Mouse (Mus musculus) left cerebral cortex, adult 8-10 months (tissue): ENCODE measurements around the gene Ptpre. TPM values are rescaled to one million over a fixed set of nuclear protein-coding genes. Genes with fewer than 3 reads are reported as not detected.
"Not testable (repeated sequence)": the region's sequence is repeated elsewhere in the genome, so short reads cannot be mapped to it uniquely, and the experiment has no call there.

Experiments used
- DNase-seq, 2 experiments: peaks; one replicate each; pipeline ENCODE4 v3.0.0; 2022; ENCODE audit warnings: low spot score in 2 of 2
- total RNA-seq, 4 experiments: library from RNA; stranded (reverse); gene quantifications; 2 replicates each; pipeline ENCODE4 v1.2.4; 2022

Ptpre gene
- total RNA-seq, 4 experiments from 2014 or later, result 26.4 to 28.1 (median 27.5) TPM

- no peak for DNase-seq
Measured at GRCm38 (mm10) chr7:135689396-135689795, 152.1 kb downstream of the Ptpre start.

DNA sequence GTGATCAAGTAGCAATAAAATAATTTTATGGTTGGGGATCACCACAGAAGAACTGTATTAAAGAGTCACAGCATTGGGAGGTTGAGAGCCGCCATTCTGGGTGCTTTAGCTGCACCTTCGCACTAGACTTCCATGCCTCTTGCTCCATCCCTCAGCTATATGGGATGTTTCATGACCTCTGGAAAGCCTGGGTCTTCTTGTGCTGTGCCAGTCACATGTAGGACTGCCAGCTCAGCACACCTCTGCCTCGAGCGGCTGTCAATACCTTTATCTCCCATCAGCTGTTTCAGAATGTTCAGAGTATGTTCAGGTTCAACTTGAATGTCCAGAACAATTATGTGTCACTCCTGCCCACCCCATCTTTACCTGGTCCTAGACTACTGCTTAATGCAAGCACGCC is 154.7 kb downstream of the Ptpre start:
- no peak for DNase-seq

- no peak for DNase-seq
Measured at GRCm38 (mm10) chr7:135694130-135694529, 156.8 kb downstream of the Ptpre start.

- no peak for DNase-seq
Measured at GRCm38 (mm10) chr7:135694796-135695195, 157.5 kb downstream of the Ptpre start.

DNA sequence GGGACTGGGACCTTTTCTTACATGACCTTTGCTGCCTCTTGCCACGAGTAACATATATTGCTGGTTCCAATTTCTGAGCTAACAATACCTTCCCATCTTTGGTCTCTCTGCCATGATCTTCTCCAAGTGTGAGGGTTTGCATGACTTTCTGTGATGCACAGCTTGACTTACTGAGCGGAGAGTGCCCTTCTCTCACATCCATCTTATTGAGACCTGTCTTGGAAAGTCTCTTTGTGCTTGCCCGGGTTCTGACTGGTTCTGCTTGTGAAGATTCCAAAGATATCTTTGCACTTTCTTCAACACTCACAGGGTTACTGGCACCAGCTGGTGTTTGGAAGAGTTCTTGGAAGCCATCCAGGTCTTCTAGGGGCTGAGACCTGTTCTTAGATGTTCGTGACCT is 158.8 kb downstream of the Ptpre start:
- no peak for DNase-seq

- not testable (repeated sequence) for DNase-seq
Measured at GRCm38 (mm10) chr7:135697021-135697740, 159.9 kb downstream of the Ptpre start.

- DNase-seq, result no peak
Measured at GRCm38 (mm10) chr7:135698362-135698761, 161.1 kb downstream of the Ptpre start.

DNA sequence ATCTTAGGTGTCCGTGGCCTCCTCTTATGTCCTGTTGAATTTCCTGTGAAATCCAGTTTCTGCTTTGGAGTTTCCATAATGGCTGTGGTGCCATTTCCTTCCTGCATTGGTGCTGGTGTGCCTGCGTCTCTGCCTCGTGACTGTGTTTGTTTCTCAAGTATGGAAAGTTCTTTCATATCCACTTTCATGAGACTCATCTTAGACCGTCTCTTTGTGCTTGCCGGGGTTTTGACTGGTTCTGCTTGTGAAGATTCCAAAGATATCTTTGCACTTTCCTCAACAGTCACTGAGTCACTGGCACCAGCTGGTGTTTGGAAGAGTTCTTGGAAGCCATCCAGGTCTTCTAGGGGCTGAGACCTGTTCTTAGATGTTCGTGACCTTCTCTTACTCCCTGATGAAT is 162.1 kb downstream of the Ptpre start:
- DNase-seq, result not testable (repeated sequence)

DNA sequence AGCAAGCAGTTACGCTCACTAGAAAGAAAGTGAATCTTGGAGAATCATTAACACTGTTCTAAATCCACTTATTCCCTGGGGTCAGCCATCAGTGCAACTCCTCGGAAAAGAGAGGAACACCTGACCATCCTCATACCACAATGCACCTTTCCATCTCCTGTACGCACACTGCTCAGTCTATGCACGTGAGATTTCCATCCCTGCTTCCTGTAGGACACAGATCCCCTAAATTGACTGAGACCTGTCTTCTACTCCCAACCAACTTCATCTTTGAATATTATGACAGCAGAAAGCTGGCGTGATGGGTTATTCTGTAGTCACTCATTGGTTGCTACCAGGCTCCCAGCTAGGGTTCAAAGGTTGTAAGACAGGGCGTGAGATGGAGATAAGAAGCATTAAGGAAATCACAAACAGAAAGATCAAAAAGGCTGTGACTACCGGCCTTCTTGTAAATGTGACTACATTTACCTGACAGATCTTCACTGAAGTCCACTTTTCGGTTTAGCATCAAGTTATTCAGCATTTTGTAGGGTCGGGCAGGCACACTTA is 166.4 kb downstream of the Ptpre start:
- DNase-seq, result no peak

GRCm38 (mm10) chr7:135704251-135704650 is 167.0 kb downstream of the Ptpre start:
- DNase-seq, result no peak

- no peak for DNase-seq
Measured at GRCm38 (mm10) chr7:135705083-135705482, 167.8 kb downstream of the Ptpre start.

DNA sequence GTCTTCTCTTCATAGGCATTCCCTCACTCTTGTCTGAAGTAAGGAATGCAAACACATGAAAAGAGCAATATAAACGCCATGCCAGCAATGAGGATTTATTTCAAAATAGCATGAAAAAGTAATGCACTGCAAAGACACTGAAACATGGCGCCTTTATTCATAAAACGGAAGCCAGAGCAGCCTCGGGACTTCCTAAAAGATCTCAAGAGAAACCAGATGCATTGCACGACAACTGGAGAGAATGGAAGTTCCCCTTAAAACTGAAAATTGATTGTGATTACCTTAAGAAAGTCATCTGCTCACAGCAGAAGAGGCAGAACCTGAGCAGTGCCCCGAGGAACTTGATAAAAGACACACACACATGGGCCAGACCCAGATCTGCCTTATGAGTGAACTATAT is 168.5 kb downstream of the Ptpre start:
- no peak for DNase-seq

DNA sequence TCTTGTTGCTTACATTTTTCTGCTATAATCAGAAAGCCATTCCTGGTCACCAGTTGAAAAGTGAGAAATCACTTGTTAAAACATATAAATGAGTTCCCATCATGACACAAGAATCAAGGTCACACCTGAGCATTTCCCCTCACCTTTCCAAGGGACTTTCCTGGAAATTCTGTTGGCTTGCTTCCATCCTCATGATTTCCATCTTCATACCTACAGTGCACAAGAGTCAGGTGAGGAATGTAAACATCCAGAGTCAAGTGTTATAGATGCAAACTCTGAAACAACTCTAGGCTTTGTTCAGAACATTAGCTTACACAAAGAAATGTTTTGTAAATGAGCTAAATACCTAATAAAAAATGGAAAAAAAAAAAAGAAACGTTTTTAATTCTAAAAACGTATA is 173.4 kb downstream of the Ptpre start:
- no peak for DNase-seq

GRCm38 (mm10) chr7:135712534-135712933 is 175.3 kb downstream of the Ptpre start:
- DNase-seq, result no peak

DNA sequence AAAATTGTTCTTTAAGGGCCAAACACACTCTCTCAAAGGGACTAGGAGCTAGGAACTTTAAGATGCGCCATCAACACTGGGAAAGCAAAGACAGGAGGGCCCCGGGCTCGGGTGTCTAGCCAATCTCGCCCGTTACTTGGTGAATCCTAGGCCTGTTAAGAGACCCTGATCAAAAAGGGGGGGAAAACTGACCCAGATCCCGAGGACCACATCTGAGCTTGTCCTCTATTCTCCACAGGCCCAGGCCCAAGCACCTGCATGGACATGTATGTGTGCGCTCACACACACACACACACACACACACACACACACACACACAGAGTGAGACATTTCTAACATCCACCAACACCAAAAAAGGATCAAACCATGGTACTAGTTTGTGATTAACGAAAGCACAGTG is 176.0 kb downstream of the Ptpre start:
- no peak for DNase-seq

DNA sequence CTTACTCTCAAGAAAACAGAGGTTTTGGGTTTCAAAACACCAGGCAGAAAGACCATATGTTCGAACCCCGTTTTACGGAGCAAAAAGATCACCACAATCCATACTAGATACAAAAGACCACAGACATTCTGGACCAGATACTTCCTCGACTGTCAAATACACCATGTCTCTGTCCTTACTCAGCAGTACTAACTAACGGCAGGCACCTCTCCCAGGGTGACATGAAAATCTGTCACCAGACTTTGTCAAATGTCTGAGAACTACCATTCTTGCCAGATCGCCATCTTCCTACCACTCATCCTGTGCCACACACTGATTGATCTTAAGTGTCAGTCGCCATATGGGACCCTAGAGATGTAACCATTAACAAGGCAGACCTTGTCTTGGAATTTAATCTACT is 177.9 kb downstream of the Ptpre start:
- DNase-seq, result no peak

DNA sequence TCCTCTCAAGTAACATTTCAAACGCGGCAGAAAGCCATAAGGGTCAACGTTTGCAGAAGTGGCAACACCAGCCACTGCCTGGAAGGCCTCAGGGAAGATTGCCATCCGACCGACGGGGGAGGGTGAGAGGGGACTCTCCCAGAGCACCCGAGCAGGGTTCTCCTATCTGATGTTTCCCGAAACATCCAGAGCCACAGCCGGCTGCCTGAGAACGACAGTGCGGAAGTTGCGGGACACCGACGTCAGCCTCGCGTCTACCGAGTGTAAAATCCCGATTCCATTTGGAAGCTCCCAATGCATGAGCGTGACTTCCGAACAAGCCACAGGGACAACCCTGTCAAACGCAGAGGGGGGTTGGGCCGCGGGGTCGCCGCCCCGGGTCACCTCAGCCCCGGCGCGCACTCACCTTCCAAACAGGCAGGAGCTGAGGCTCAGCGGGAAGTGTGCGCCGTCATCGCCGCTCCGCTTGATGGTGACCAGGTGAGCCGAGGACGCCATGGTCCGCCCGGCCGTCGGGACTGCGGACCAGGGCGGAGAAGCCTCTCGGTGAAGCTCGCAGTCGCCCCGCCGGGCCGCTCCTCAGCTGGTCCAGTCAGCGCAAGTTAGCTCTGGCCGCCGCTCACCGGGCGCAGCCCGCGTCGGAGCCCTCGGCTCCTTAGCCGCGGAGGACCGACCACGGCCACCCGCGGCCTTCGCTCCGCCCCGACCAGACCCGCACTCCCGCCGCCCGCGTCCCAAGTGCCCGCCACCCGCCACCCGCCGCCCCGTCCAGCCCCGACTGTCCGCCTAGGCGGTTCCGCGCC is 178.6 kb downstream of the Ptpre start, which contains the start of gene Mki67:
Gene Mki67 (minus strand): TSS at position 720 of the 803 bp plus-strand sequence.
- DNase-seq, result no peak

- peak; percentile 48 to 61 for DNase-seq
Measured at GRCm38 (mm10) chr7:135716445-135716877, 179.2 kb downstream of the Ptpre start.

- no peak for DNase-seq
Measured at GRCm38 (mm10) chr7:135716968-135717557, 179.8 kb downstream of the Ptpre start.

- no peak for DNase-seq
Measured at GRCm38 (mm10) chr7:135721436-135721992, 184.2 kb downstream of the Ptpre start.

- DNase-seq, result no peak
Measured at GRCm38 (mm10) chr7:135722011-135722838, 184.9 kb downstream of the Ptpre start.
